Mouse (Mus musculus) forebrain, embryonic 16.5 days (tissue): Measurements from ENCODE around the gene Det1. TPM values are rescaled to one million over a fixed set of nuclear protein-coding genes. Genes with fewer than 3 reads are reported as not detected.

Experiments used
- ATAC-seq: fragments of 200-750 bp; cut with Nextera tagmentation; 2 replicates; pipeline ENCODE4 v1.8.0; 2017; ENCODE audit warnings: mild to moderate bottlenecking, moderate library complexity
- H3K27ac ChIP-seq: fragments of 300-500 bp; sonication (generic); 2 replicates; pipeline ENCODE4 v1.5.1; 2014; ENCODE audit warnings: low read length, control low read depth
- H3K27me3 ChIP-seq: fragments of 300-500 bp; sonication (generic); replicated peaks from 2 replicates; pipeline ENCODE4 v1.6.1; 2014; ENCODE audit warnings: low read length; ENCODE audit not compliant: control insufficient read depth, insufficient read depth
- H3K36me3 ChIP-seq: fragments of 300-500 bp; sonication (generic); 2 replicates; pipeline ENCODE4 v1.6.1; 2014; ENCODE audit not compliant: control insufficient read depth, insufficient read depth
- H3K4me1 ChIP-seq: fragments of 300-500 bp; sonication (generic); replicated peaks from 2 replicates; pipeline ENCODE4 v1.6.1; 2014; ENCODE audit warnings: low read length; ENCODE audit not compliant: control insufficient read depth, insufficient read depth
- H3K4me2 ChIP-seq: fragments of 300-500 bp; sonication (generic); 2 replicates; pipeline ENCODE4 v1.6.1; 2014; ENCODE audit warnings: mild to moderate bottlenecking, low read length, control low read depth
- H3K4me3 ChIP-seq: fragments of 300-500 bp; sonication (generic); replicated peaks from 2 replicates; pipeline ENCODE4 v1.5.1; 2014; ENCODE audit warnings: mild to moderate bottlenecking, low read length, control low read depth
- H3K9ac ChIP-seq: fragments of 300-500 bp; sonication (generic); replicated peaks from 2 replicates; pipeline ENCODE4 v1.6.1; 2014; ENCODE audit warnings: low read depth, low read length, control low read depth
- H3K9me3 ChIP-seq: fragments of 300-500 bp; sonication (generic); 2 replicates; pipeline ENCODE4 v1.6.1; 2016; ENCODE audit warnings: low read length; ENCODE audit not compliant: control insufficient read depth
- WGBS: fragments of 180-500 bp; shearing (Covaris S2); extraction: QIAGEN DNeasy Blood & Tissue Kit; methylation state at CpG from one replicate; pipeline ENCODE4 v1.1.7; 2014; 5-methylcytosine and 5-hydroxymethylcytosine counted together
- polyA plus RNA-seq: library from polyadenylated mRNA; unstranded; fragments of >200 nt; fragmentation: Nextera tagmentation; extraction: Ambion mirVana; gene quantifications from 2 replicates; pipeline ENCODE4 v1.2.1, GENCODE M21; 2015

The Det1 gene
- polyA plus RNA-seq, 1 experiment from 2014 or later: 16.3 TPM

DNA sequence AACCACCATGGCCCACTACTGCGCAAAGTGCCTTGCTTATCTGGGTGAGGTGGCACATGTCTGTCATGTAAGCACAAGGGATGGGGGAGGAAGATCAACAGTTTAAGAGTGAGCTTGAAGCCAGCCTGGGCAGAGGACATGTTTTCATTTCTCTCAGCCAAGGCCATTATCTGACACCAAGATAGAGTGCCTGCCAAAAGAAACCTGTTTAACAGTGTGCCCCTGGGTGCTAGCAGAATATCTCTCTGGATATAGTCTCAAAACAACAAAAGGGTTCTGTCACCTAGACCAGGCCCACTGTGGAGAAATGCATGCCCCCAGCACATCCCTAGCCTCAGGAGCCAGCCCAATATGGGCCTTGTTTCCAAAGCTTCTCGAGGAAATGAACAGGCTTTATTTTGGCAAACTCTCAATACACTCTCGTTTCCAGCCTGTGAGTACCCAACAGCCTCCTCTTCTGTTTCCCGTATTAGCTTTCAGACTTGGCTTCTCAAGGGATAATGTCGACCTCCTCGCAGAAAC lies 52.4 kb downstream of the Det1 start:
- peaks cover 23% of the 10 kb centered on the region for H3K4me1 ChIP-seq
- no peak overlapping the region for H3K4me2 ChIP-seq
- ATAC-seq: no peak
- no peaks in the 10 kb centered on the region for H3K27me3 ChIP-seq
- no peak overlapping the region for H3K27ac ChIP-seq
- WGBS: 59% methylated on average over 6 of the region's 6 CpGs
- H3K9ac ChIP-seq: no peak overlapping the region
- no peaks in the 10 kb centered on the region for H3K9me3 ChIP-seq
- H3K4me3 ChIP-seq: no peak overlapping the region
- peaks cover 13% of the 10 kb centered on the region for H3K36me3 ChIP-seq

DNA sequence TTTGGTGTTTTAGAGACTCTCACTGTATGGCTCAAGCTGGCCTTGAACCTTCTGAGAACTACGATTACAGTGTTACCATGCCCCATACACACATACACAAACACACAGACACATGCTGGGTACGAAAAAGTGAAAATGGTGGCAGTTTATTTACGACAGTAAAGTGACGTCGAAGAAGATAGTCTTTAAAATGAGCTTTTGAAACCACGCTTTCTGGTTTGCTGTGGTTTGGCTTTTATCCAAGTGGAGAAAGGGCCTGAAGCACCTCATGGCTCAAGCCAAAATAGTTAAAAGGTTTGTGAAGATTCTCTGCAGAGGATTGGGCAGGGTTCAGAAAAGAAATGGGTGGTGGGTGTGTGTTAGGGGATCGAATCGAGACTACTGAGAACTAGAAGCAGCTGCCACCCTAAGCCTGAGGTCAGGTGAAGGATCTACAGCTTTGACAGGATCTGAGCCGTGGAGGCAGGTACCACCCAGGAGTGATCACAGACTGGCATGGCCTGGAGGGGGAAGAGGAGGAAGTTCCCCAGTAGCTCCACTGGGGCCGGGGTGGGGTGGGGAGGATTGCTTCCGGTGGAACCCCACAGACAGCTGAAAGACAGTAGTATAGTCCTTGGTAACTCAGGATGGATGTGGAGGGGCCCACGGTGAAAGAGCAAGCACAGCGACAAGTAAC lies 53.0 kb downstream of the Det1 start:
- peaks cover 20% of the 10 kb centered on the region for H3K4me1 ChIP-seq
- ATAC-seq: no peak
- WGBS: 87% methylated on average over 13 of the region's 13 CpGs

DNA sequence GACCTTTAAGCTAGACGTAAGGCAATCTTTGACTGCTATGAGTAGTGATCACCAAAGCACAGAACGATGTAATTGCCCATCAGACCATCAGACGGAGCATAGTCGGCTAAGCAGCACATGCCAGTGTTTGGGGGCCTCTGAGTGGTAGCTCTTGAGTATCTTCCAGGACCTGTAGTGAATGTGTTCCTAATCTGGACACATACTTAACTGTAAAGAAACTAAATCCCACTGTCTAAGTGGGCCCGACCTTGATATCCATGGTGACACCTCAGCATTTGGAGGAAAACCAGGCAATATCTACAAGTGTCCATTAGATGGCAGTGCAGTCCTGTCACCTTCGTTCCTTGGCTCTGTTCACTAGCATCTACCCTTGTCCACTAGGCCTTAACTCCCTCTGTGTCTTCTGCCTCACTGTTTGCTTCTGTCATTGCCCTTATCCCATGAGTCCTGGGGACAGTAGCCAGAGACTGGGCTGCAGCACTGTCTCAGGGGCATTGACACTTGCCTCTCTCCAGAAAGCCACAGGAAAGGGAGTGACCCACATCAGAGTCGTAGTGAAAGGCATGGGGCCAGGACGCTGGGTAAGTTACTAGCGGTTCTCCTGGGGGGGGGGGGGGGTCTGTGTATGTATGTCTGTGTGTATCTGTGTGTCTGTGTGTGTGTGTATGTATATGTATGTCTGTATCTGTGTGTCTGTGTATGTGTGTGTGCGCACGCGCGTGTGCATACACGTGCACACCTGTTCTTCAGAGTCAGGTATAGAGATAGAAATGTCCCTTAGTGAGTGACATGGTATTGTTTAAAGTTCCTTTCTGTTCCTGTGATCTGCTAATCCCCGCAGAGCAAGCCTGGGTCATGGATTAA lies 55.5 kb downstream of the Det1 start:
- Histone ChIP-seq H3K36me3 (peaks cover 18% of the 10 kb centered on the region), H3K9me3 (no peaks in the 10 kb centered on the region), H3K27me3 (no peaks in the 10 kb centered on the region), H3K9ac (no peak overlapping the region), H3K27ac (no peak overlapping the region), H3K4me2 (no peak overlapping the region), H3K4me1 (0 out of 2 replicates have a peak, but pooled peaks cover 2% of the 10 kb centered on the region), H3K4me3 (no peak overlapping the region)
- WGBS: 83% methylated on average over 15 of the region's 15 CpGs
- peak; percentile 61 for ATAC-seq

More for the DNA sequence above, 53.0 kb downstream of the Det1 start:
- Histone ChIP-seq H3K4me3 (no peak overlapping the region), H3K27ac (no peak overlapping the region), H3K36me3 (peaks cover 17% of the 10 kb centered on the region), H3K27me3 (no peaks in the 10 kb centered on the region), H3K9me3 (no peaks in the 10 kb centered on the region), H3K9ac (no peak overlapping the region), H3K4me2 (no peak overlapping the region)

DNA sequence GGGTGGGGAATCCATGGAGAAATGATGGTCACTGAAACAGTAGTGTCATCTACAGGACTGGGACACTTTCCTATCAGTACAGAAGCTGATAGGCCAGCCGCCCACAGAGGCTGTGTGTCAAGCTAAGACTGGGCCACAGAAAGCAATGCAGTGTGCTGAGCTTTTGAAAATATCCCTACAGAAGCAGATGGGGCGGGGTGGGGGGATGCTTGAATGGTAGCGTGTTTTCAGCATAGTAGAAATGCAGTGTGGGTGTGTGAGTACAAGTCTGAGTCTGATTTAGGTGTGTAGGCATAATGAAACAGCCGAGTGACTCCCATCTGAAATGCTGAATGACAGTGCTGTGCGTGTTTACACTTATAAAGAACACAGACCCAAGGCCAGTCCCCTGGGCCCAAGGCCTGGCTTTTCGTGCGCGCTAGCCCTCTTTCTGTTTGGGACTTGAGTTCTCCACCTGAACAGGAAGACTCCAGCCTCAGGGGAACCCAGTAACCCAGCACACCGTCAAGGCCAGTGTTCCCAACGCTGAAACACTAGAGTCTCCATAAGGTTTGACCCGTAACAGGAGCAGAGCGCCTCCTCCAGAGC lies 59.2 kb downstream of the Det1 start:
- no peaks in the 10 kb centered on the region for H3K9me3 ChIP-seq
- H3K9ac ChIP-seq: no peak overlapping the region
- no peak for ATAC-seq
- H3K27ac ChIP-seq: no peak overlapping the region
- H3K4me3 ChIP-seq: no peak overlapping the region
- WGBS: 84% methylated on average over 12 of the region's 12 CpGs
- H3K4me1 ChIP-seq: peaks cover 5% of the 10 kb centered on the region
- peaks cover 17% of the 10 kb centered on the region for H3K36me3 ChIP-seq
- H3K27me3 ChIP-seq: no peaks in the 10 kb centered on the region
- H3K4me2 ChIP-seq: no peak overlapping the region

DNA sequence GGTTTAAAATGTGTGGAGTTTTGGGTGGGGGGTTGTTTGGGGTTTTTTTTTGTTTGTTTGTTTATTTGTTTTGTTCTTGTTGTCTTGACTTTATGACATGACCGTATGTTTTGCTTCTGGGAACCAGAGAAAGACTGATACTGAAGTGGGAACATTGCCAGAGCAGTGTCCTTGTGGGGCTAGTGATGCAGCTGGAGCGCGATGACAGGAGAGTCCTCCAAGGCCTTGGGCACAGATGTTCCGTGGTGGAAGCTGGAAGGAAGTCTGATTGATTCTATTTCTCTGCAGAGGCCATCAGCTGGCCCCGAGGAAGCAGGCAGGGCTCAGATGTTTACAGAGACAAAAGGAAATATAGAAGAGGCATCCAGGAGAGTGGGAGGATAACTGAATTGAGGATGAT lies 61.2 kb downstream of the Det1 start:
- ATAC-seq: no peak
- WGBS: 85% methylated on average over 5 of the region's 5 CpGs

DNA sequence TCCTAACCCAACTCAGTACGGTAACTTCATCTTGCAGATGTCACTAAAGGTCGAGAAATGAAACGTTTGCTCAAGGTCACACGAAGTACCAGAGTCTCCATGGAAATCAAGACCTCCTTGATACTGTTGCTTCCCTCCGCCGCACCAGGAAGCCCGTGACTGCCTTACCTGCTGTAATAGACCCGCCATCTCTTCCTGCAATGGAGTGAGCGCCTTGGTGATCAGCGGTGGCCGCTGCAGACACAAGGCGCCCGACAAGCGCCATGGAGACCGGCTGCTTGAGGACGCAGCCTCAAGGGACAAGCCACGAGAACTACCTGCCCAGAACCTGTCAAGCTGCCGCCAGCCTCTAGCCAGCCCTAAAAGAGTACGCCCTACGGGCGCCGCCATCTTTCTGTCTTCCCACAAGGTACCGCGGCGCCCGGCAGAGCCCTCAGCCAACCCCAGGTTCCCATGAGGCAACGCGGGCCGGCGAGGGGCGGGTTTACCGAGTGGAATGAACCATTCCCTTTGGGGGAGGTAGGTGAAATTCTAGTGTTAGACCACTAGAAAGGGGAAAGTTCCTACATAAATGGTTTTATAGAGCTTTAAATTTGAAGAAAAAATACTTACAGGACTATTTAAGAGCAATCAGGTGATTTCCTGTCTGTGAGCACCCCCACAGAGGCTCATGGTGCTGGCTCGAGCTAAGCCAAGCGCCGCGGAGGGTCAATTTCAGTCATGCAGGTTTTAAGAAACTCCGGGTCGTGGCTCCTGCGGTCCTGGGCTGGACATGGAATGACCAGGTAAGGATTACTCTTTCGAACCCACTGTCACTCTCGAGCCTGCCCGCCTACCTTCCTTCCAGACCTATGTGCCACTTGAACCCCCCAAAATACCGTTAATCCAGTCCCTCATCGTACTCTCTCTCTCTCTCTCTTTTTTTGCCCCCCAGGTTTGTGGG lies 64.2 kb downstream of the Det1 start, which contains the start of the genes Mrps11 and Mrpl46:
TSS of gene Mrps11 (plus strand) at position 481 of the 943 bp plus-strand sequence.
TSS of gene Mrpl46 (minus strand) at position 893 of the 943 bp plus-strand sequence.
- under 1% methylated on average over 44 of the region's 44 CpGs for WGBS
- peaks cover 13% of the 10 kb centered on the region for H3K36me3 ChIP-seq
- peak within 1 kb of the TSS; percentile 80 for H3K4me3 ChIP-seq
- no peaks in the 10 kb centered on the region for H3K9me3 ChIP-seq
- peak within 1 kb of the TSS; percentile 81 for H3K4me2 ChIP-seq
- peaks cover 11% of the 10 kb centered on the region for H3K4me1 ChIP-seq
- H3K27me3 ChIP-seq: no peaks in the 10 kb centered on the region
- H3K27ac ChIP-seq: 0 out of 2 replicates have a peak within 1 kb of the TSS, but pooled peaks have one; percentile 58
- peak within 1 kb of the TSS; percentile 63 for H3K9ac ChIP-seq
- peak; percentile 99 for ATAC-seq

More for the DNA sequence above, 61.2 kb downstream of the Det1 start:
- no peaks in the 10 kb centered on the region for H3K9me3 ChIP-seq
- H3K4me3 ChIP-seq: no peak overlapping the region
- peaks cover 11% of the 10 kb centered on the region for H3K4me1 ChIP-seq
- no peak overlapping the region for H3K27ac ChIP-seq
- no peaks in the 10 kb centered on the region for H3K27me3 ChIP-seq
- no peak overlapping the region for H3K4me2 ChIP-seq
- no peak overlapping the region for H3K9ac ChIP-seq
- H3K36me3 ChIP-seq: peaks cover 13% of the 10 kb centered on the region

DNA sequence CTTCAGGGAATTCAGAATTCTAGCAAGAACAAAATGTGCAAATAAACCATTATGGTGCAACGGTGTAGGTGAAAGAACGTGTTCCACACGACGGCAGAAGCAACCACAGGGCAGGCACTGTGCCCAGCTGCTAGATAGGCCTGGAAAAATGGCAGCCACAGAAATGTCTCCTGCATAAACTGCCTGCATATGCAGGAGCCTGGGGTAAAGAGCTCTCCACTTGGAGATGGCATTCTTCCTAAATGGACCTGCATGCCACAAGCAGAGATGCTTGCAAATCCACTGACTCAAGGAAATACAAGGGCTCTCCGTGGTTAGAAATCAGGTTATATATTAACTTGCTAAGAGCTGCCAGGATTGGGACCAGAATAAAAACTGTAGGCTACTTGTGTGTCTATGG lies 68.3 kb downstream of the Det1 start:
- H3K4me2 ChIP-seq: no peak overlapping the region
- no peak overlapping the region for H3K4me3 ChIP-seq
- 92% methylated on average over 5 of the region's 5 CpGs for WGBS
- no peaks in the 10 kb centered on the region for H3K27me3 ChIP-seq
- H3K27ac ChIP-seq: no peak overlapping the region
- no peak for ATAC-seq
- peaks cover 31% of the 10 kb centered on the region for H3K36me3 ChIP-seq
- peaks cover 9% of the 10 kb centered on the region for H3K4me1 ChIP-seq
- H3K9me3 ChIP-seq: no peaks in the 10 kb centered on the region
- no peak overlapping the region for H3K9ac ChIP-seq
